Mouse (Mus musculus): ENCODE data around the gene Casp6. TPM values are rescaled to one million over a fixed set of nuclear protein-coding genes. Genes with fewer than 3 reads are reported as not detected.

Gene Casp6
- 54.9 and 62.3 TPM in 2 replicates for polyA plus RNA-seq (2016; fragmentation: Nextera tagmentation; extraction: Ambion mirVana)

DNA sequence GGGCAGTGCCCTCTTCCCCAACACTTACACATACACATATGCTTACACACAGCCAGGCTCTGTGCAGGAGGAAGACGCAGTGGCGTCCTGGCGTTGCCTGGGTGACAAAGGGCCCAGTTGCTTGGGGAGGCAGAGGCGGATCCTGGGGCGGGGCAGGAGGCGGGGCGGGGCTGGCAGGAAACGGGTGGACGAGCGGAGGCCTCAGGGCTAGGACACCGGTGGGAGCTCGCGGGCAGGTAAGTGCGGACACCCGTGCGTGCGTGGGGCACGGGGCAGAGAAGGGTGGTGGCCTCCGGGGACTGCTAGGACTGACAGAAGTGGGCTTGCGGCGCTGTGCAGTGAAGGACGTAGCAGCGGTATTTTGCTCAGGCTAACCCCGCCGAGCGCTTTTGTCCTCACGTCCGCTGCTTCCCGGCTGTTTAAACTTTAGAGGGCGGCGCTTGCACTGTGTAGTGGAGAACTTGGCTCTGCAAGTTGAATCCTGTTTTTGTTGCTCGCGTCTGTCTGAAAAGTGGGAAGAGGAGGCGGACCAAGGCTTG lies at the start of gene Casp6:
TSS of gene Casp6 (plus strand) at position 155 of the 539 bp plus-strand sequence.
- Histone ChIP-seq H3K4me1 (peaks cover 13% of the 10 kb centered on the region), H3K9ac (peak within 1 kb of the TSS; percentile 71), H3K4me2 (replicated peaks) (peak within 1 kb of the TSS; percentile 75), H3K27ac (peak within 1 kb of the TSS; percentile 23; the same call in 1 of the 2 replicates), H3K9me3 (replicated peaks) (no peaks in the 10 kb centered on the region), H3K27me3 (no peaks in the 10 kb centered on the region), H3K36me3 (no peaks in the 10 kb centered on the region), H3K4me3 (peak within 1 kb of the TSS; percentile 71)
- 1% methylated on average over 34 of the region's 34 CpGs for WGBS
- ATAC-seq (ENCODE audit: low FRiP score): peak; percentile 96

DNA sequence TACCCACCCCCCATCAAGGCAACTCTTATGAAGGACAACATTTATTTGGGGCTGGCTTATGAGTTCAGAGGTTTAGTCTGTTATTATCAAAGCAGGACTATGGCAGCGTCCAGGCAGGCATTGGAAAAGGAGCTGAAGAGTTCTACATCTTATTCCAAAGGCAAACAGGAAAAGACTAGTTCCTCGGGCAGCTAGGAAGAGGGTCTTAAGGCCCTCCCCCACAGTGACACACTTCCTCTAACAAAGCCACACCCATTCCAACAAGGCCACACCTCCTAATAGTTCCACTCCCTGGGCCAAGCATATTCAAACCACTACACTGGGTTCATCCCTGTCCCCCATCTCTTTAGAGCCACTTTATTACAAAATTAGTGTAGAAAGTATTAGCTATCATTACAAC lies 38.6 kb upstream of the Casp6 start:
- no peaks in the 10 kb centered on the region for H3K36me3 ChIP-seq
- H3K27me3 ChIP-seq: no peaks in the 10 kb centered on the region
- H3K27ac ChIP-seq: no peak overlapping the region
- no peaks in the 10 kb centered on the region for H3K4me1 ChIP-seq
- no peak overlapping the region for H3K4me3 ChIP-seq
- WGBS: 73% methylated on average over 2 of the region's 2 CpGs
- no peak overlapping the region for H3K4me2 ChIP-seq (replicated peaks)
- ATAC-seq (ENCODE audit: low FRiP score): no peak
- 0 out of 2 replicates have a peak, but pooled peaks cover 3% of the 10 kb centered on the region for H3K9me3 ChIP-seq (replicated peaks)
- H3K9ac ChIP-seq: no peak overlapping the region

DNA sequence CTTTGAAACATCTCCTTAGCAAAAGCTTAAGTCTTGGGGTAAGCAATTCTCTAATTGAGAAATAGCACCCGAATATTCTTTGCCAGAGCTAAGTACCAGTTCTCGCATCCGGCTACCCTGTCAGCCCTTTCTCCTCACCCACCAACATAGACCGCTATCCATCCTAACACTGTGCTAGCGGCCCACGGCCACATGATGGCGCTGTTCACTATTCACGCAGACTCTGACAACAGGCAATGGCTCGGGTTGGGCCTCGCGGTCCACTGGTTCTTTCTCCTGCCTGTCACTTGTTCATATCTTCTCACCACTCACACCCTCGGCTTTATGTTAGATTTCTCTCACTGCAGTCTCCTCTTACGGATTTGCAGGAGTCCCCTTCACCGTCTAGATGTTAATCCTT lies 37.5 kb upstream of the Casp6 start:
- no peak overlapping the region for H3K4me3 ChIP-seq
- H3K4me2 ChIP-seq (replicated peaks): no peak overlapping the region
- no peak overlapping the region for H3K27ac ChIP-seq
- no peaks in the 10 kb centered on the region for H3K27me3 ChIP-seq
- H3K36me3 ChIP-seq: no peaks in the 10 kb centered on the region
- no peak for ATAC-seq (ENCODE audit: low FRiP score)
- WGBS: 52% methylated on average over 14 of the region's 14 CpGs
- H3K9me3 ChIP-seq (replicated peaks): no peaks in the 10 kb centered on the region
- no peaks in the 10 kb centered on the region for H3K4me1 ChIP-seq
- no peak overlapping the region for H3K9ac ChIP-seq

DNA sequence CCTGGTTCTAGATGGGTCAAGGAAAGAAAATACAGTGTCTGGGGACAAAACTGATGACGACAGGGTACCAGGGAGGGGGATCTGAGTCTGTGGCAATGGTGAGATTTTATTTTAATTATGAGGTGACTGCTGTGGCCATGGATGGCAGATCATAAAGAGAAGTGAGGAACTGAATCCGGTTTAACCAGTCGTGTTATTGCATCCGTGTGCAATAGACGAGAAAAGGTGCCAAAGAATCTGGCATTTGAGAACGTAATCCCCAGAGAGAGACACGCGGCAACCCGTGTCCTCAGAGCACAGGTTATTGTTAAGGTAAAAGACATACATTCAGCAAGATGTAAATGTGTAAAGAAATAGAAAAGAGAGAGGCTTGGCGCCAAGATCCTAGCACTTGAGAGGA lies 23.9 kb upstream of the Casp6 start:
- Histone ChIP-seq H3K9me3 (replicated peaks) (0 out of 2 replicates have a peak, but pooled peaks cover 4% of the 10 kb centered on the region), H3K4me1 (peaks cover 3% of the 10 kb centered on the region; the same call in 1 of the 2 replicates), H3K4me2 (replicated peaks) (no peak overlapping the region), H3K9ac (no peak overlapping the region), H3K4me3 (no peak overlapping the region), H3K27me3 (0 out of 2 replicates have a peak, but pooled peaks cover 3% of the 10 kb centered on the region), H3K36me3 (no peaks in the 10 kb centered on the region), H3K27ac (no peak overlapping the region)
- no peak for ATAC-seq (ENCODE audit: low FRiP score)
- WGBS: 94% methylated on average over 10 of the region's 10 CpGs

DNA sequence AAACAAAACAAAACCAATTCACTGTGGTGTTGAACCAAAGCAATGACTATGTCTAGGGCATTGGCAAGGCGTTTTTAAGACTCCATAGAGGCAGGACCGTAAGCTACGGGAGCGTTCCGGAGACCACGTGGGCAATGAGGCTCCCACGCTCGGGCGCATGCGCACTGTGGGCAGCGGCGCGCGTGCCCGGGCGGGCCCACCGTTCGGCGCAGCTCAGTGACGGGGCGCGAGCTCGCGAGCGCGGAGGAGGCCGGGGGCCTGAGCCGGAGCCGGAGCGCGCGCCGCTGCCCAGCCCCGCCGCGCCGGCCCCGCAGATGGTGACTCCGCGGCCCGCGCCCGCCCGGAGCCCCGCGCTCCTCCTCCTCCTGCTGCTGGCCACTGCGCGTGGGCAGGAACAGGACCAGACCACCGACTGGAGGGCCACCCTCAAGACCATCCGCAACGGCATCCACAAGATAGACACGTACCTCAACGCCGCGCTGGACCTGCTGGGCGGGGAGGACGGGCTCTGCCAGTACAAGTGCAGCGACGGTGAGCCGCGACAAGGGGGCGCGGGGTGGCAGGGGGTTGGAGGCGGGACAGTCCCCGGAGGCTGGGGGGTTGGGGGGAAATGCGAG lies 22.7 kb upstream of the Casp6 start, which contains the start of gene Pla2g12a:
TSS of gene Pla2g12a (plus strand) at position 202 of the 617 bp plus-strand sequence.
- Histone ChIP-seq H3K36me3 (no peaks in the 10 kb centered on the region), H3K4me1 (peaks cover 3% of the 10 kb centered on the region; the same call in 1 of the 2 replicates), H3K4me2 (replicated peaks) (peak within 1 kb of the TSS; percentile 88), H3K27me3 (0 out of 2 replicates have a peak, but pooled peaks cover 3% of the 10 kb centered on the region), H3K9me3 (replicated peaks) (0 out of 2 replicates have a peak, but pooled peaks cover 4% of the 10 kb centered on the region), H3K27ac (peak within 1 kb of the TSS; percentile 79), H3K4me3 (peak within 1 kb of the TSS; percentile 67), H3K9ac (peak within 1 kb of the TSS; percentile 76)
- ATAC-seq (ENCODE audit: low FRiP score): peak; percentile 96
- under 1% methylated on average over 58 of the region's 66 CpGs for WGBS

DNA sequence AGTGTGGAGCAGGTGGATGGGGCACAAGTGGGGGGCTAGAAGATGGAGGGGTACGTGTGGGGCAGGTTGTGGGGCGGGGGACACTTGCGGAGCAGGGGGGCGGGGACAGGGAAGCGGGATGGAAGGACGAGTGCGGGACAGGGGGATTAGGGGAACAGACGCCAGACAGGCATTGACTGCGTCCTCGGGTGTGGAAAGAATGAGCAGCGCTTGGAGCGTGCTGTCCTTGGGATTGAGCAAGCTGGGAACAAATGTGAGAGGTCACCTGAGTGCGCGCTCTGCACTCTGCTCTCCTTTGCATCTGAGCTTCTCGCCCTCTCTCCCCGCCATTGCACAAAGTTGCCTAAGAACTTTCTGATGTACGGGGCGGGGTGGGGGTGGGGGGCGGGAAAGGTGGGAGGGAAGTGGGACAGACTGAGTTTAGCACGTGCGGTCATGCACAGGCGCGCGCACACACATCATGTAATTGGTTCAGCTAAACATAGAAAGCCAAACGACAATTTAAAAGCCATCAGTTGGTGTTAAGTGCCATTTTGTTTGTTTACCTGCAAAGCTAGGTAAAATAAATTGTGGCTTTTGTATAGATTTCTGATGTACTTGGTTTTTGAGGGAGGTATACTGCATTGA lies 22.0 kb upstream of the Casp6 start:
- Histone ChIP-seq H3K27ac (peak overlapping the region; percentile 79), H3K4me1 (peaks cover 3% of the 10 kb centered on the region; the same call in 1 of the 2 replicates), H3K27me3 (0 out of 2 replicates have a peak, but pooled peaks cover 3% of the 10 kb centered on the region), H3K4me2 (replicated peaks) (peak overlapping the region; percentile 88), H3K9me3 (replicated peaks) (0 out of 2 replicates have a peak, but pooled peaks cover 4% of the 10 kb centered on the region), H3K9ac (peak overlapping the region; percentile 76), H3K36me3 (no peaks in the 10 kb centered on the region), H3K4me3 (peak overlapping the region; percentile 67)
- peak; percentile 61 for ATAC-seq (ENCODE audit: low FRiP score)
- 0% methylated on average over 25 of the region's 25 CpGs for WGBS

DNA sequence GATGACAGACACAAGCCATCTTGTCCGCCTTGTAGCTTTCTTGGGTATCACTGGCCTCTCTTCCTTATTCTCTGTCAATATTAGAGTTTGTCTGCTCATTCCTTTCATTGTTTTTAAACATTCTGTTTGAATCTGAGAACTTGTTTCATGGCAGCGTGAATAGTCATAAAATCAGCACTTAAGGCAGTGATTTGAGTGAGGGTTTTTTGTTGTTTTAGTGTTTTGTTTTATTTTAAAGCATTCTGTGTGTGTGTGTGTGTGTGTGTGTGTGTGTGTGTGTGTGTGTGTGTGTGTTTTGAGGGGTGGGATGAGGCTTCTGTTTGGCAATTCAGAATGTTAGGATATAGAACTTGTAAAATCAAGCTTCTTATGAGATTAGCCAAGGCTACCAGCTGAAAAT lies 21.3 kb upstream of the Casp6 start:
- Histone ChIP-seq H3K4me2 (replicated peaks) (peak overlapping the region; percentile 88), H3K36me3 (no peaks in the 10 kb centered on the region), H3K4me1 (peaks cover 3% of the 10 kb centered on the region; the same call in 1 of the 2 replicates), H3K27ac (no peak overlapping the region), H3K9me3 (replicated peaks) (0 out of 2 replicates have a peak, but pooled peaks cover 4% of the 10 kb centered on the region), H3K27me3 (0 out of 2 replicates have a peak, but pooled peaks cover 3% of the 10 kb centered on the region), H3K4me3 (peak overlapping the region; percentile 67; the same call in 1 of the 2 replicates), H3K9ac (no peak overlapping the region)
- no peak for ATAC-seq (ENCODE audit: low FRiP score)
- WGBS: 87% methylated on average over 2 of the region's 2 CpGs

DNA sequence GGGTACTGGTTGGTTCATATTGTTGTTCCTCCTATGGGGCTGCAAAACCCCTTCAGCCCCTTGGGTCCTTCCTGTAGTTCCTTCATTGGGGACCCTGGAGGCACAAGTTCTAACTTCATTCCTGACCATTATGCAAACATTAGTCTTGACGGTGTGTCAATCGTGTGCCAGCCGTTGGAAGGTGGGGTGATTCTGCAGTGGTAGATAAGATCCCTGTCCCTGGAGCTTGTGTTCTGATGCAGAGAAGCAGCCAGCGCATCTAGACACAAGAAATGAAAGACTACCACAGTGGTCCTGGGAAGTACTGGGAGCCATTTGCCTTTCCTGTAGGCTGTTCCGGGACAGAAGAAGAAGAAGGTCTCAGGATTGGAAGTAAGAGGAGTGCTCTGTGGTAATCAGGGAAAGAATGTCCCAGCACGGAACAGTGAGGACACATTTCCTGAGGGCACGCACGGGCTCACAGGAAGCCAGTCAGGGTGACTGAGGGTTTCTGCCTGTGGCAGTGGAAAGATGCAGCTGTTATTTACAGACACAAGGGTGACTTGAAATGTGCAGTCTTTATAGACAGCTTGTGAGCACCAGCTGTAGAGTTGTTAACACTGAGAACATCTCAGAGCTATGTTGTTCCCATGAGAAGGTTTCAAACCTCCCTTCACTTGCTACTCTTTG lies 20.2 kb upstream of the Casp6 start:
- Histone ChIP-seq H3K27ac (no peak overlapping the region), H3K27me3 (0 out of 2 replicates have a peak, but pooled peaks cover 3% of the 10 kb centered on the region), H3K4me3 (no peak overlapping the region), H3K4me2 (replicated peaks) (no peak overlapping the region), H3K9ac (no peak overlapping the region), H3K4me1 (peaks cover 3% of the 10 kb centered on the region; the same call in 1 of the 2 replicates), H3K9me3 (replicated peaks) (no peaks in the 10 kb centered on the region), H3K36me3 (no peaks in the 10 kb centered on the region)
- 87% methylated on average over 8 of the region's 8 CpGs for WGBS
- no peak for ATAC-seq (ENCODE audit: low FRiP score)

DNA sequence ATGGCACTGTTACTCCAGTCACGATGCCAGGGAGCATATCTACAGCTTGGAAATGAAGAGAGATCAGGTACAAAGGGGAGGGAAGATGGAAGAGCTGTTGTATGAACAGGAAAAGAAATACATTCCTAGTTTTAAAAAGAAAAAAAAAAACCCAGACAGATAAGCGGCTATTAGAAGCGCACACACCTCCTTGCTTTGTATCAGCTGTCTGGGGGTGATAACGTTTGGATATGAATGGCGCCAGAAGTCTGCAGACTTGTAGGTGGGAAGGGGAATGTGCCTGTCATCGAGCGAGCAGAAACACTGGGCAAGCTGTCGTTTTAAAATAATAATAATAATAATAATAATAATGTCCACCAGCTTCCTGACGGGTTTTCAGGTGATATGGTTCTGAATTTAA lies 15.6 kb upstream of the Casp6 start:
- 89% methylated on average over 9 of the region's 9 CpGs for WGBS
- no peak for ATAC-seq (ENCODE audit: low FRiP score)
- H3K27ac ChIP-seq: no peak overlapping the region
- no peak overlapping the region for H3K4me3 ChIP-seq
- no peaks in the 10 kb centered on the region for H3K9me3 ChIP-seq (replicated peaks)
- no peak overlapping the region for H3K9ac ChIP-seq
- H3K4me1 ChIP-seq: no peaks in the 10 kb centered on the region
- H3K36me3 ChIP-seq: peaks cover 4% of the 10 kb centered on the region
- no peak overlapping the region for H3K4me2 ChIP-seq (replicated peaks)
- no peaks in the 10 kb centered on the region for H3K27me3 ChIP-seq

DNA sequence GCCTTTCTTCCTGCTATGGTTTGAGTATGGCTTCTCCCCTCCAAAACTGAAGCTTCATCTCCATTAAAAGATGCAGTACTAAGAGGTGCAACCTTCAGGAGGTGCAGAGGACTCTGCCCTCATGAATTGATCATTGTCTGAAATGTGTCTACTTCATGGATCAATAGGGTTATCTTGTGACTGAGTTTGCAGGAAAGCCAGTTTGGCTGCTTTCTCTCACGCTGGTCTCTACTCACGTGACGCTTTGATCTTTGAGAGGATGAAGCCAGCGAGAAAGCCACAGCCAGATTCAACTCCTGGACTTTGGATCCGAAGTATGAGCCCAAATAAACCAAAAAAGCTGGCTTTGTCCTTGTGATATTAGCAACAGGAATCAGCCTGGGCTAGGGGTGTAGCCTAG lies 14.8 kb upstream of the Casp6 start:
- Histone ChIP-seq H3K36me3 (peaks cover 11% of the 10 kb centered on the region), H3K4me2 (replicated peaks) (no peak overlapping the region), H3K27me3 (no peaks in the 10 kb centered on the region), H3K27ac (no peak overlapping the region), H3K9ac (no peak overlapping the region), H3K9me3 (replicated peaks) (no peaks in the 10 kb centered on the region), H3K4me1 (no peaks in the 10 kb centered on the region), H3K4me3 (no peak overlapping the region)
- no peak for ATAC-seq (ENCODE audit: low FRiP score)
- WGBS: 93% methylated on average over 5 of the region's 5 CpGs

DNA sequence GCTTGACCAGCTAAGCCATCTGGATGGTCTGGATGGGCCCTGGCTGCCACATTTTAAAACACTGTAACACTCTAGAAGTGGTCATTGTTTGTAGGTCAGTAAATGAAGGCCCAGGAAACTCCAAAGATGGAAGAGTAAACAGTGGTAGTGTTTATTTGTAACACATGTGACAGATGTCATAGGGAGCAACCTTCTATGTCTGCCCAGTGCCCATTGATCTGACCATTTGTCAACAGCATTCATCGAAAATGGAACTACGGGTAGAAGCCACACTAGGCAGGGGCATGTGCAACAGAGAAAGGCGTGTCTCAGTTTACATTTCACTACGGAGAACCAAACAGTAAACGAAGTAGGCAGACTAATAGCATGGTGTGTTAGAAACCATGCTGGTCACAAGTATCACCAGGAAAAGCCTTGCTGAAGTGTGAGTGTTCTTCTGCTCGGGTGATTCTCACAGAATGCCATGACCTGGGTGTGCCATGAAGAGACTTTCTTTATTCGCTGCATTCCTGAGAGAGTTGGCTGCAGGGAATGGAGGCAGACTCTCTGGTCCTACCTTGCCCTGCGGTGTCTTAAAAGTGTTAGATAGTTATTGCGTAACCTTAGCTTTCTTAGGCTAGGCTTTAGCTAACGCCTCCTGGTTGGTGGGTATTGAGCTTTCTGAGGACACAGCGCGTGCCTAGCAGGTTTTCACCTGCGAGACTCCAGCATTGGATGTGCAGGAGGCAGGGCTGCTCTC lies 13.3 kb upstream of the Casp6 start:
- no peak for ATAC-seq (ENCODE audit: low FRiP score)
- no peak overlapping the region for H3K4me3 ChIP-seq
- no peaks in the 10 kb centered on the region for H3K27me3 ChIP-seq
- 84% methylated on average over 13 of the region's 13 CpGs for WGBS
- no peak overlapping the region for H3K9ac ChIP-seq
- H3K4me1 ChIP-seq: no peaks in the 10 kb centered on the region
- H3K36me3 ChIP-seq: peaks cover 17% of the 10 kb centered on the region
- H3K9me3 ChIP-seq (replicated peaks): no peaks in the 10 kb centered on the region
- no peak overlapping the region for H3K4me2 ChIP-seq (replicated peaks)
- H3K27ac ChIP-seq: no peak overlapping the region
